Mouse (Mus musculus) MEL (cell line): ENCODE measurements around the gene Tmem198. TPM values are rescaled to one million over a fixed set of nuclear protein-coding genes. Genes with fewer than 3 reads are reported as not detected.

ENCODE experiments used
- DNase-seq: peaks from one replicate; pipeline ENCODE4 v3.0.0; 2011; ENCODE audit warnings: low read depth, low spot score
- H3K27ac ChIP-seq: 2 replicates; pipeline ENCODE4 v1.5.1; 2012; ENCODE audit warnings: low read depth, mild to moderate bottlenecking, control low read depth, low read length, moderate library complexity; ENCODE audit not compliant: control insufficient read depth
- H3K27me3 ChIP-seq, 2 experiments: fragments of 150-350 bp in 1 of 2; sonication (generic) in 1 of 2; 2 replicates each; pipeline ENCODE4 v1.6.1; 2012; ENCODE audit warnings: low read length in 2 of 2, mild to moderate bottlenecking in 2 of 2, improper control_type of control experiment in 1 of 2, moderate library complexity in 1 of 2; ENCODE audit not compliant: insufficient read depth in 2 of 2, control insufficient read depth in 1 of 2
- H3K36me3 ChIP-seq, 2 experiments: 2 replicates each; pipeline ENCODE4 v1.6.1; 2012 to 2014; ENCODE audit warnings: low read length in 2 of 2, improper control_type of control experiment in 1 of 2, inconsistent platforms in 1 of 2, mild to moderate bottlenecking in 1 of 2; ENCODE audit not compliant: insufficient read depth in 2 of 2, control insufficient read depth in 1 of 2
- H3K4me1 ChIP-seq, 2 experiments: fragments of 150-350 bp in 1 of 2; sonication (generic) in 1 of 2; 2 replicates each; pipeline ENCODE4 v1.6.1; 2012; ENCODE audit warnings: low read length in 2 of 2, improper control_type of control experiment in 1 of 2, mild to moderate bottlenecking in 1 of 2; ENCODE audit not compliant: insufficient read depth in 2 of 2, control insufficient read depth in 1 of 2
- H3K4me3 ChIP-seq, 2 experiments: fragments of 150-350 bp in 1 of 2; sonication (generic) in 1 of 2; 2 replicates each; pipeline ENCODE4 v1.5.1; 2012; ENCODE audit warnings: low read depth in 2 of 2, low read length in 2 of 2, mild to moderate bottlenecking in 2 of 2, moderate library complexity in 2 of 2, control low read depth in 1 of 2, improper control_type of control experiment in 1 of 2; ENCODE audit not compliant: control insufficient read depth in 1 of 2, insufficient read depth in 1 of 2
- H3K79me2 ChIP-seq: 2 replicates; pipeline ENCODE4 v1.6.1; 2012; ENCODE audit warnings: mild to moderate bottlenecking, low read length, moderate library complexity; ENCODE audit not compliant: control insufficient read depth, poor library complexity, insufficient read depth
- H3K9ac ChIP-seq: 2 replicates; pipeline ENCODE4 v1.6.1; 2012; ENCODE audit warnings: low read depth, mild to moderate bottlenecking, control low read depth, low read length, moderate library complexity; ENCODE audit not compliant: control insufficient read depth, poor library complexity, severe bottlenecking
- H3K9me3 ChIP-seq: fragments of 150-350 bp; sonication (generic); replicated peaks from 2 replicates; pipeline ENCODE4 v1.6.1; 2012; ENCODE audit warnings: mild to moderate bottlenecking, low read length, improper control_type of control experiment, moderate library complexity; ENCODE audit not compliant: insufficient read depth
- CHD1 ChIP-seq: IDR thresholded peaks from 2 replicates; pipeline ENCODE4 v1.6.1; 2012; ENCODE audit warnings: low read depth, mild to moderate bottlenecking, inconsistent platforms, low read length, improper control_type of control experiment
- CHD2 ChIP-seq: IDR thresholded peaks from 2 replicates; pipeline ENCODE4 v1.6.1; 2011; ENCODE audit warnings: low read length, improper control_type of control experiment
- CTCF ChIP-seq, 3 experiments: IDR thresholded peaks in 2 of 3; conservative IDR thresholded peaks in 1 of 3; 2 replicates each; pipeline ENCODE4 v1.5.1; 2011 to 2012; ENCODE audit warnings: low read length in 3 of 3, low read depth in 2 of 3, mild to moderate bottlenecking in 2 of 3, improper control_type of control experiment in 1 of 3, inconsistent platforms in 1 of 3, mixed read lengths in 1 of 3, moderate library complexity in 1 of 3; ENCODE audit not compliant: control insufficient read depth in 1 of 3, insufficient read depth in 1 of 3, poor library complexity in 1 of 3, severe bottlenecking in 1 of 3
- E2F4 ChIP-seq: IDR thresholded peaks from 2 replicates; pipeline ENCODE4 v1.6.1; 2011; ENCODE audit warnings: low read depth, low read length, improper control_type of control experiment, borderline replicate concordance
- ELF1 ChIP-seq: IDR thresholded peaks from 2 replicates; pipeline ENCODE4 v1.6.1; 2014; ENCODE audit warnings: low read depth, mild to moderate bottlenecking, inconsistent platforms, low read length, improper control_type of control experiment, moderate library complexity
- EP300 ChIP-seq, 2 experiments: IDR thresholded peaks; 2 replicates each; pipeline ENCODE4 v1.6.1; 2011; ENCODE audit warnings: improper control_type of control experiment in 2 of 2, low read length in 2 of 2, low read depth in 1 of 2, mild to moderate bottlenecking in 1 of 2
- GABPA ChIP-seq: IDR thresholded peaks from 2 replicates; pipeline ENCODE4 v1.6.1; 2012; ENCODE audit warnings: low read depth, mild to moderate bottlenecking, inconsistent platforms, low read length, improper control_type of control experiment, moderate library complexity
- GATA1 ChIP-seq: IDR thresholded peaks from 2 replicates; pipeline ENCODE4 v1.6.1; 2011; ENCODE audit warnings: low read depth, low read length, improper control_type of control experiment
- HCFC1 ChIP-seq: IDR thresholded peaks from 2 replicates; pipeline ENCODE4 v1.6.1; 2012; ENCODE audit warnings: low read depth, mild to moderate bottlenecking, inconsistent platforms, low read length, improper control_type of control experiment, moderate library complexity
- JUND ChIP-seq: IDR thresholded peaks from 2 replicates; pipeline ENCODE4 v1.6.1; 2011; ENCODE audit warnings: low read depth, mild to moderate bottlenecking, improper control_type of control experiment, low read length
- KAT2A ChIP-seq: conservative IDR thresholded peaks from 2 replicates; pipeline ENCODE4 v1.6.1; 2012; ENCODE audit warnings: low read depth, low read length, improper control_type of control experiment, inconsistent platforms
- MAZ ChIP-seq: IDR thresholded peaks from 2 replicates; pipeline ENCODE4 v1.6.1; 2012; ENCODE audit warnings: low read depth, mild to moderate bottlenecking, inconsistent platforms, low read length, improper control_type of control experiment
- MXI1 ChIP-seq: IDR thresholded peaks from 2 replicates; pipeline ENCODE4 v1.6.1; 2011; ENCODE audit warnings: mild to moderate bottlenecking, low read depth, low read length, improper control_type of control experiment
- MYC ChIP-seq: IDR thresholded peaks from 2 replicates; pipeline ENCODE4 v1.6.1; 2011; ENCODE audit warnings: low read depth, mild to moderate bottlenecking, low read length, improper control_type of control experiment, moderate library complexity
- POLR2A ChIP-seq, 2 experiments: IDR thresholded peaks; 2 replicates each; pipeline ENCODE4 v1.6.1; 2011 to 2012; ENCODE audit warnings: low read length in 2 of 2, mild to moderate bottlenecking in 2 of 2, control low read depth in 1 of 2, improper control_type of control experiment in 1 of 2, low read depth in 1 of 2, moderate library complexity in 1 of 2; ENCODE audit not compliant: control insufficient read depth in 1 of 2, insufficient read depth in 1 of 2, poor library complexity in 1 of 2
- POLR2AphosphoS2 ChIP-seq: IDR thresholded peaks from 2 replicates; pipeline ENCODE4 v1.6.1; 2011; ENCODE audit warnings: low read length, improper control_type of control experiment
- RAD21 ChIP-seq: IDR thresholded peaks from 2 replicates; pipeline ENCODE4 v1.6.1; 2011; ENCODE audit warnings: mild to moderate bottlenecking, low read depth, low read length, improper control_type of control experiment
- RCOR1 ChIP-seq: IDR thresholded peaks from 2 replicates; pipeline ENCODE4 v1.6.1; 2012; ENCODE audit warnings: low read depth, mild to moderate bottlenecking, inconsistent platforms, low read length, improper control_type of control experiment
- SIN3A ChIP-seq: IDR thresholded peaks from 2 replicates; pipeline ENCODE4 v1.6.1; 2012; ENCODE audit warnings: low read length, improper control_type of control experiment, inconsistent platforms
- SMC3 ChIP-seq: IDR thresholded peaks from 2 replicates; pipeline ENCODE4 v1.6.1; 2011; ENCODE audit warnings: low read depth, low read length, improper control_type of control experiment
- TAL1 ChIP-seq: IDR thresholded peaks from 2 replicates; pipeline ENCODE4 v1.6.1; 2012; ENCODE audit warnings: mild to moderate bottlenecking, inconsistent platforms, low read length, moderate library complexity, mixed read lengths
- TBP ChIP-seq: IDR thresholded peaks from 2 replicates; pipeline ENCODE4 v1.8.0; 2011; ENCODE audit warnings: low read depth, low read length, improper control_type of control experiment
- TCF12 ChIP-seq: IDR thresholded peaks from 2 replicates; pipeline ENCODE4 v1.6.1; 2014; ENCODE audit warnings: low read depth, mild to moderate bottlenecking, inconsistent platforms, low read length, improper control_type of control experiment, moderate library complexity
- ZC3H11A ChIP-seq: IDR thresholded peaks from 2 replicates; pipeline ENCODE4 v1.6.1; 2012; ENCODE audit warnings: low read depth, mild to moderate bottlenecking, inconsistent platforms, low read length, improper control_type of control experiment
- ZNF384 ChIP-seq: IDR thresholded peaks from 2 replicates; pipeline ENCODE4 v1.6.1; 2012; ENCODE audit warnings: low read depth, mild to moderate bottlenecking, inconsistent platforms, low read length, improper control_type of control experiment
- polyA plus RNA-seq, 2 experiments: library from polyadenylated mRNA; stranded (reverse) in 1 of 2; unstranded in 1 of 2; fragments of >175 nt in 1 of 2; fragments of >200 nt in 1 of 2; gene quantifications; 2 replicates each; pipeline versions ENCODE4 v1.2.1 to v1.2.4; 2012; ENCODE audit warnings: low replicate concordance in 2 of 2, low read depth in 1 of 2; ENCODE audit not compliant: insufficient read length in 2 of 2, insufficient read depth in 1 of 2, missing spikeins in 1 of 2
- total RNA-seq: library from RNA; depleted of rRNA; stranded (reverse); fragments of 300-350 nt; gene quantifications from 2 replicates; pipeline ENCODE4 v1.2.3, GENCODE M21; 2012

Tmem198 gene
- total and polyA plus RNA-seq, 3 experiments, result 0.65 to 1.4 TPM; not detected in 1

DNA sequence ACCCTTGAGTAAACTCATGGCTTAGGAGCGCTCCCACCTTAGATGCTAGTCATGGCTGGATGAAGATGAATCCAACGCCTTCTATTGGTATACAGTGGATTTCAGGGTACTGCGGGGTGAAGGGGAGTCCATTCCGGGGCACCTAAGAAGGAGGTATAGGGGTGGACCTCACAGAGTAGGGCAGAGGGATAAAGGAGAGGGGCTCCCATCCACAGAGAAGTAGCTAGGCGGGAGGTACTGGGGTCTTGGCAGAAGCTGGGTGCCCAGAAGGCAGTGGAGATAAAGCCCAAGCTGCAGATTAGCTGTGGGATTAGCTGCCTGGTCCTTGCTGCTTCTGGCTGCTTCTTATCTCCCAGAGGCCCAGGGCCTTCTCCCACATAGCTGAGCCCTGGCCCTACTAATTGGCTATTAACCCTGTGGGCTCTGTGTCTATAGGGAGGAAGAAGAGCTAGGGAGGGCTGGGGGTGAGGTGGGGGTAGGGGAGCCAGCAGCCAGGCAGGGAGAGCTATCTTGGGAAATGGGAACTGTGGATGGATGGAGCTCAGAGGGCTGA is 15.6 kb upstream of the Tmem198 start:
- no peaks in the 10 kb centered on the region for H3K27me3 ChIP-seq
- TF ChIP-seq TCF12 (peak; percentile 92), POLR2AphosphoS2 (no peak), GATA1 (peak; percentile 94), MAZ (peak; percentile 53; the same call in 1 of the 2 replicates), CHD1 (no peak), POLR2A (IDR thresholded peaks at IDR 0.05; ENCODE audit: control insufficient read depth in 1 of 2, insufficient read depth in 1 of 2, low read depth in 1 of 2, low read length in 2 of 2, poor library complexity in 1 of 2) (no peak), JUND (no peak), KAT2A (no peak), RCOR1 (peak; percentile 71; the same call in 1 of the 2 replicates), EP300 (IDR thresholded peaks at IDR 0.05; ENCODE audit: low read depth in 1 of 2, low read length in 2 of 2) (peak; percentile 88 to 90), HCFC1 (0 out of 2 replicates have a peak, but pooled peaks have one; percentile 16), CHD2 (no peak), TAL1 (peak; percentile 82), GABPA (no peak), TBP (no peak), MXI1 (no peak)
- no peaks in the 10 kb centered on the region for H3K9me3 ChIP-seq
- no peak overlapping the region for H3K4me3 ChIP-seq
- H3K27ac ChIP-seq, result peak overlapping the region; percentile 42
- no peaks in the 10 kb centered on the region for H3K79me2 ChIP-seq
- no peak overlapping the region for H3K9ac ChIP-seq
- peaks cover 13 to 30% of the 10 kb centered on the region in 2 experiments for H3K4me1 ChIP-seq
- H3K36me3 ChIP-seq, result peaks cover 0 to 19% of the 10 kb centered on the region in 2 experiments; a peak in 2 of 4 replicates
- peak; percentile 63 for DNase-seq

DNA sequence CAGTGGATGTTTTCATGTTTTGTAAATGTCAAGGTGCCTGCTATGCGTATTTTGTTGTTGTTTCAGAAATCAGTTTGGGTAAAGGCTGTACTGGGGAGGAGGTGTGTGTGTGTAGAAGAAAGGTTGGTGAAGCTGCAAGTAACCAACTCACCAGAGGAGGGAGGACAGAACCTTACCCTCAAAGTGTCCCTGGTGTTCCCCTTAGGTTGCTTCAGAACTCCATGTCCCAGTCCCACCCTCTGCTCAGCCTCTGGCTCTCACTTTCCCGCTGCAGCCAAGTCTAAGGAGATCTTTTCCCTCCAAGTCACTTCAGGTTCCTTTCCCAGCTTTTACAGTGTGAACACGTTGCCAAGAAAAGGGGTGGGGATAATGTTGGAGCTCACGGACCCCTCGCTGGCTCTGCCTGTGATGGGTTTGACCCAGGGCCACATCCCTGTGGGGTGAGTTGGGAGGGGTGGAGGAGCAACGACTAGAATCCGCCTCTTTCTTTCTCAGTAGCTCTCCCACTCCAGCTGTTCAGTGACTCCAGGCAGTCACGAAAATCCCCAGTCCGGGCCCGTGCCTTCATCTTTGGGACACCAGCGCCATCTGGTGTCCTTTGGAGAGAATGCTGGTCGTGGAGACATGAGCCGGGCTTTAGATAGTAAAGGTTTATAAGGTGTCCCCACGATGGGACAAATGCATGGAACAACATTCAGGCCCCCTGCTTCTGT is 12.0 kb upstream of the Tmem198 start:
- Histone ChIP-seq H3K36me3 (peaks cover 0 to 19% of the 10 kb centered on the region in 2 experiments; a peak in 2 of 4 replicates), H3K4me1 (peaks cover 13 to 30% of the 10 kb centered on the region in 2 experiments), H3K27me3 (no peaks in the 10 kb centered on the region), H3K9ac (no peak overlapping the region), H3K27ac (no peak overlapping the region), H3K4me3 (no peak overlapping the region), H3K79me2 (no peaks in the 10 kb centered on the region), H3K9me3 (no peaks in the 10 kb centered on the region)
- peak; percentile 99 for TF ChIP-seq SMC3
- TF ChIP-seq MAZ, result 0 out of 2 replicates have a peak, but pooled peaks have one; percentile 55
- TF ChIP-seq RAD21, result peak; percentile 97
- peak; percentile 48; the same call in 1 of the 2 replicates for TF ChIP-seq SIN3A
- TF ChIP-seq ELF1, result no peak
- no peak for TF ChIP-seq RCOR1
- TF ChIP-seq ZNF384, result 0 out of 2 replicates have a peak, but pooled peaks have one; percentile 11
- no peak for TF ChIP-seq MYC
- no peak for TF ChIP-seq E2F4
- no peak for TF ChIP-seq KAT2A
- peak; percentile 60 to 96 (median 95) for TF ChIP-seq CTCF (IDR thresholded peaks at IDR 0.05 in 2 of 3, conservative IDR thresholded peaks at IDR 0.05 in 1 of 3; ENCODE audit: control insufficient read depth in 1 of 3, insufficient read depth in 1 of 3, low read depth in 2 of 3, low read length in 3 of 3, poor library complexity in 1 of 3, severe bottlenecking in 1 of 3)
- no peak for TF ChIP-seq JUND
- TF ChIP-seq POLR2A (IDR thresholded peaks at IDR 0.05; ENCODE audit: control insufficient read depth in 1 of 2, insufficient read depth in 1 of 2, low read depth in 1 of 2, low read length in 2 of 2, poor library complexity in 1 of 2), result no peak
- peak; percentile 98 for TF ChIP-seq ZC3H11A
- DNase-seq, result peak; percentile 80
